In genomic region chr8:61759327-61760189, GRCm38 (mm10) we compare ENCODE assay signal across 7 mouse cellular contexts.
DNase-seq lines count a peak whose midpoint lies in the region; ATAC-seq lines count a peak whose summit lies in the region.

No protein-coding gene starts in this region.

- peak overlapping the region; percentile 63 for H3K4me2 ChIP-seq in embryonic facial prominence, embryonic 15.5 days (replicated peaks)
- peak overlapping the region; percentile 74 for H3K4me2 ChIP-seq in limb, embryonic 13.5 days (replicated peaks)

- no peaks in the 10 kb centered on the region for H3K27me3 ChIP-seq in embryonic facial prominence, embryonic 15.5 days
- peaks cover 5% of the 10 kb centered on the region; the same call in 1 of the 2 replicates for H3K27me3 ChIP-seq in limb, embryonic 13.5 days

- under 1% methylated on average over 44 of the region's 44 CpGs for WGBS in embryonic facial prominence, embryonic 15.5 days
- WGBS in limb, embryonic 13.5 days = under 1% methylated on average over 44 of the region's 44 CpGs

- intact Hi-C loops in heart, postnatal 10 days (cut with DNase I) = loop anchor here (5.0 kb wide), 2 partner anchors 68 to 222 kb away; no protein-coding TSS in a partner anchor

- H3K4me3 ChIP-seq in embryonic facial prominence, embryonic 15.5 days (replicated peaks) = peak overlapping the region; percentile 63
- peak overlapping the region; percentile 69 for H3K4me3 ChIP-seq in limb, embryonic 13.5 days

- peak overlapping the region; percentile 92 for H3K27ac ChIP-seq in embryonic facial prominence, embryonic 15.5 days (replicated peaks)
- peak overlapping the region; percentile 87 for H3K27ac ChIP-seq in limb, embryonic 13.5 days

- H3K36me3 ChIP-seq in embryonic facial prominence, embryonic 15.5 days = no peaks in the 10 kb centered on the region; the same call in 1 of the 2 replicates
- H3K36me3 ChIP-seq in limb, embryonic 13.5 days = peaks cover 15% of the 10 kb centered on the region; the same call in 1 of the 2 replicates

- H3K9me3 ChIP-seq in embryonic facial prominence, embryonic 15.5 days (replicated peaks) = no peaks in the 10 kb centered on the region
- no peaks in the 10 kb centered on the region for H3K9me3 ChIP-seq in limb, embryonic 13.5 days

- ATAC-seq in embryonic facial prominence, embryonic 15.5 days (ENCODE audit: insufficient number of reproducible peaks, low FRiP score, low TSS enrichment, low read depth) = peak; percentile 79
- ATAC-seq in limb, embryonic 13.5 days (ENCODE audit: low FRiP score, low read depth) = peak; percentile 81
- no peak for ATAC-seq in activated CD4-positive, CD25-positive, alpha-beta regulatory T cell, adult 4 months

- DNase-seq in urinary bladder, adult 18-20 months (ENCODE audit: low spot score in 2 of 2) = peak; percentile 13 to 48
- no peak for DNase-seq in urinary bladder, postnatal 10 days (ENCODE audit: low spot score)
- DNase-seq in heart, postnatal 10 days = peak; percentile 65 to 68
- peak; percentile 80 for DNase-seq in neural tube, embryonic 10.5 days (ENCODE audit: extremely low spot score, low spot score)

- H3K4me1 ChIP-seq in embryonic facial prominence, embryonic 15.5 days = peaks cover 30% of the 10 kb centered on the region
- H3K4me1 ChIP-seq in limb, embryonic 13.5 days = peaks cover 44% of the 10 kb centered on the region

- H3K9ac ChIP-seq in embryonic facial prominence, embryonic 15.5 days = peak overlapping the region; percentile 80
- H3K9ac ChIP-seq in limb, embryonic 13.5 days = peak overlapping the region; percentile 87
